Mouse (Mus musculus) ES-E14 (cell line): ENCODE measurements at regions not wholly inside any gene's neighbourhood (a gene's known extent, or its start where the extent isn't known, plus 50 kb on each side); places are given as distances from the start of the nearest gene placed in this dataset.

Source experiments
- DNase-seq: peaks from one replicate; pipeline ENCODE4 v3.0.0-alpha.2; 2013; ENCODE audit warnings: low read depth, low spot score
- H3K27ac ChIP-seq: 2 replicates; pipeline ENCODE4 v1.5.1; 2012; ENCODE audit warnings: low read depth, mild to moderate bottlenecking, low read length, moderate library complexity, mixed read lengths; ENCODE audit not compliant: poor library complexity, insufficient read depth, severe bottlenecking
- H3K36me3 ChIP-seq: 2 replicates; pipeline ENCODE4 v1.6.1; 2012; ENCODE audit warnings: mild to moderate bottlenecking, low read length, moderate library complexity, mixed read lengths; ENCODE audit not compliant: control insufficient read depth, poor library complexity, insufficient read depth, severe bottlenecking
- H3K4me1 ChIP-seq, 2 experiments: fragments of 150-350 bp in 1 of 2; sonication (generic) in 1 of 2; 2 replicates each; pipeline ENCODE4 v1.6.1; 2012; ENCODE audit warnings: low read length in 2 of 2, mild to moderate bottlenecking in 1 of 2, mixed read lengths in 1 of 2; ENCODE audit not compliant: control insufficient read depth in 2 of 2, insufficient read depth in 2 of 2, poor library complexity in 1 of 2
- H3K4me3 ChIP-seq, 2 experiments: fragments of 150-350 bp in 1 of 2; sonication (generic) in 1 of 2; 2 replicates each; pipeline ENCODE4 v1.5.1; 2012; ENCODE audit warnings: low read length in 2 of 2, low read depth in 1 of 2, mild to moderate bottlenecking in 1 of 2, mixed read lengths in 1 of 2; ENCODE audit not compliant: insufficient read depth in 1 of 2, poor library complexity in 1 of 2, severe bottlenecking in 1 of 2
- H3K9ac ChIP-seq: 2 replicates; pipeline ENCODE4 v1.6.1; 2012; ENCODE audit warnings: low read depth, mild to moderate bottlenecking, low read length, mixed read lengths; ENCODE audit not compliant: poor library complexity, insufficient read depth, severe bottlenecking
- H3K9me3 ChIP-seq: fragments of 150-350 bp; sonication (generic); 2 replicates; pipeline ENCODE4 v1.6.1; 2012; ENCODE audit warnings: low read depth, mild to moderate bottlenecking, low read length; ENCODE audit not compliant: control insufficient read depth, insufficient read depth
- CHD2 ChIP-seq: IDR thresholded peaks from 2 replicates; pipeline ENCODE4 v1.6.1; 2014; ENCODE audit warnings: mild to moderate bottlenecking, low read depth, low read length, inconsistent platforms
- HCFC1 ChIP-seq: IDR thresholded peaks from 2 replicates; pipeline ENCODE4 v1.6.1; 2012; ENCODE audit warnings: low read length, inconsistent platforms, borderline replicate concordance; ENCODE audit not compliant: insufficient read depth
- MAFK ChIP-seq: IDR thresholded peaks from 2 replicates; pipeline ENCODE4 v1.6.1; 2014; ENCODE audit warnings: mild to moderate bottlenecking, low read depth, low read length, inconsistent platforms; ENCODE audit not compliant: insufficient read depth
- ZC3H11A ChIP-seq: IDR thresholded peaks from 2 replicates; pipeline ENCODE4 v1.6.1; 2012; ENCODE audit warnings: low read depth, mild to moderate bottlenecking, inconsistent platforms, low read length, borderline replicate concordance
- ZNF384 ChIP-seq: IDR thresholded peaks from 2 replicates; pipeline ENCODE4 v1.6.1; 2012; ENCODE audit warnings: low read depth, low read length, inconsistent platforms
- in situ Hi-C, 2 experiments: fragments of 600-800 bp; cut with MboI; formaldehyde crosslinking; loops; one replicate each; pipeline ENCODE4 v1.15.1; 2025; ENCODE audit warnings: low sequenced_read_pairs in 2 of 2, inconsistent platforms in 1 of 2; ENCODE audit not compliant: unreplicated experiment in 2 of 2

DNA sequence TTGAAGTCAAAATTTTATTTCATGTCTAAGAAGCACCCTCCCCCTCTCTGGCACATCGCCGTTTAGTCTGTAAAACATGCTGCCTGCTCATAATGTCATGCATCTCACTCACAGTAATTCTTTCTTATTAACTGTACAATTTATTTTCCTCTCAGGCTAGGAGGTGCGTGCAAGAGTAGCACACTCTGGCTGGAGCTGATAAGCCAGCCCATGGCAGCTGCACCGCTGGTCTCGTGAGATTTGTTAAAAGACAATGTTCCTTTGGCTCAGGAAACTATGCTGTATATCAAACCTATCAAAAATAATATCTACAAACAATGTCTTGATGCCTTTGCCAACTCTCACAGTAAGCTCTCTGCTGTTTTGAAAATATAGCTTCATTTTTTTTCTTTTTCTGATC, 179.9 kb downstream of the Ndufa4 start:
- Histone ChIP-seq H3K9ac (no peak overlapping the region), H3K4me1 (no peaks in the 10 kb centered on the region)
- in situ Hi-C loops, result no loop called here

DNA sequence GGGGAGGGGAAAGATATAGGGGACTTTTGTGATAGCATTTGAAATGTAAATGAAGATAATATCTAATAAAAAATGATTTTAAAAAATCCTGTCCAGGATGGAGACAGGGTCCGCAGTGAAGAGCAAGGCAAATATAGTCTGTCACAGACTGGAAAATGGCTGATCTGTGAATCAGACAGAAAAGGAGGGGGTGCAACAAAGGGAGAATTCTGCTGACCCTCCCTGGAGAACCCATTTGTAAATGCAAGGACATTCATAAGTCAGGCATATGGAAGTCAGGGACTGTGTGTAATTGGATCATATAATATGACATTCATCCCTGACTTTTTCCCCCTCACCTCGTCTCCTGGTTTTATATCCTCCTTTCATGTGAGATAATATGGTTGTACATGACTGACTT, 183.8 kb downstream of the Ndufa4 start:
- TF ChIP-seq ZC3H11A (no peak), HCFC1 (no peak), MAFK (no peak), ZNF384 (no peak), CHD2 (no peak)
- no peak for DNase-seq

More for the DNA sequence above, 179.9 kb downstream of the Ndufa4 start:
- Histone ChIP-seq H3K9me3 (no peaks in the 10 kb centered on the region), H3K36me3 (no peaks in the 10 kb centered on the region), H3K27ac (no peak overlapping the region), H3K4me3 (no peak overlapping the region)
- TF ChIP-seq HCFC1, result no peak
- no peak for TF ChIP-seq MAFK
- no peak for TF ChIP-seq ZNF384
- no peak for TF ChIP-seq ZC3H11A
- TF ChIP-seq CHD2, result no peak
- DNase-seq, result no peak

DNA sequence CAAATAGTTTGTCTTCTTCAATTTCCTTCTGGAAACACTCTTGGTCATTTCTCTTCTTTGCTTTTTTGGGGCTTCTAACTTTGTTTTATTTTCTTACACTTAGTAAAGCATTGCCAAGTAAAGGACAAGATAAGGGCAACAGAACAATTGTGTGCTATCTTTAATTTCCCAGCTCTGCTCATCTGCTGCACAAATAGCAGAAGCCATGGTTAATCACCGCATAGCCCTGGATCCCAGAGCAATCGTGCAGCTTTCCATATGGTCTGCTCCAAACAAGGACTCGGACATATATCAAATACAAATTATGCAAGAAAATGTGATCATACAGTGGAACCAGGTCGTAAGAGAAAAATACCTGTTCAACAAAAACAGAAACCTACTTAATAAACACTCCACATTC, 187.0 kb downstream of the Ndufa4 start:
- DNase-seq, result no peak
- in situ Hi-C loops, result no loop called here
- Histone ChIP-seq H3K4me3 (no peak overlapping the region), H3K9me3 (no peaks in the 10 kb centered on the region), H3K27ac (no peak overlapping the region), H3K9ac (no peak overlapping the region), H3K4me1 (no peaks in the 10 kb centered on the region), H3K36me3 (no peaks in the 10 kb centered on the region)
- no peak for TF ChIP-seq ZNF384
- TF ChIP-seq HCFC1, result no peak
- no peak for TF ChIP-seq MAFK
- TF ChIP-seq CHD2, result no peak
- no peak for TF ChIP-seq ZC3H11A

More for the DNA sequence above, 183.8 kb downstream of the Ndufa4 start:
- no peaks in the 10 kb centered on the region for H3K36me3 ChIP-seq
- H3K27ac ChIP-seq, result no peak overlapping the region
- H3K9ac ChIP-seq, result no peak overlapping the region
- H3K4me3 ChIP-seq, result no peak overlapping the region
- no peaks in the 10 kb centered on the region for H3K4me1 ChIP-seq
- in situ Hi-C loops, result no loop called here
- H3K9me3 ChIP-seq, result no peaks in the 10 kb centered on the region

DNA sequence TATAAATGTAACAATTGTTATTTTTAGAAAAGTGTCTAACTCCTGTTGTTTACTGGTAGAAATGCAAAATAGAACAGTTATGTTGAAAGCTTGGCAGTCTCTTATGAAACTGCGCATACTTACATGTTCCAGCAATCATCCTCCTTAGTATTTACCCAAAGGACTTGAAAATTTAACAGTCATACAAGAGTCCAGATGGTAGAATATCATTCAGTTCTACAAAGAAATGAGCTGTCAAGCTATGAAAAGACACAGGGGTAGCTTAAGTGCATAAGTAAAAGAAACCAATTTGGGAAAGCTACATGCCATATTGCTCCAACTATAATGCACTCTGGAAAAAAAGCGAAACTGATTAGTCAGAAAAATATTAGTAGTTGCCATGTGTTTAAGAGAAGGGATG, 196.7 kb downstream of the Ndufa4 start:
- no peak overlapping the region for H3K4me3 ChIP-seq
- H3K4me1 ChIP-seq, result no peaks in the 10 kb centered on the region
- no peak for TF ChIP-seq CHD2
- TF ChIP-seq HCFC1, result no peak
- TF ChIP-seq ZNF384, result no peak
- DNase-seq, result no peak
- H3K27ac ChIP-seq, result no peak overlapping the region
- no peaks in the 10 kb centered on the region for H3K9me3 ChIP-seq
- H3K9ac ChIP-seq, result no peak overlapping the region
- no peaks in the 10 kb centered on the region for H3K36me3 ChIP-seq
- in situ Hi-C loops, result no loop called here

DNA sequence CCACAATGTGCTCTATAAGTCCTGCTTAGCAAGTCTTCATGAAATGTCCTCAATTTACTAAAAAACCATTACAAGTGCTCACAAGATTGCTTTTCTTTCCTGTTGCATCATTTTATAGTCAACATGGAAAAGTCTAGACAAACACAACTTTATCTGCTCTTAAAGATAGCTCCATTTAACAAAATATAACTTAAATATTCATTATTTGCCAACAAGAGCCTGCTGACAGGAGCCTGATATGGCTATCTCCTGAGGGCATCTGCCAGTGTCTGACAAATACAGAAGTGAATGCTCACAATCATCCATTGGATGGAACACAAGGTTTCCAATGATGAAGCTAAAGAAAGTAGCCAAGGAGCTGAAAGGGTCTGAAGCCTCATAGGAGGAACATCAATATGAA, 197.8 kb downstream of the Ndufa4 start:
- Histone ChIP-seq H3K36me3 (no peaks in the 10 kb centered on the region), H3K4me1 (no peaks in the 10 kb centered on the region), H3K27ac (no peak overlapping the region), H3K9me3 (no peaks in the 10 kb centered on the region), H3K4me3 (no peak overlapping the region), H3K9ac (no peak overlapping the region)
- no peak for TF ChIP-seq HCFC1
- no peak for TF ChIP-seq ZC3H11A
- TF ChIP-seq ZNF384, result no peak
- TF ChIP-seq CHD2, result no peak
- no peak for TF ChIP-seq MAFK
- no peak for DNase-seq
- in situ Hi-C loops, result no loop called here
